Mouse (Mus musculus) heart, embryonic 10.5 days (tissue): ENCODE measurements at regions not wholly inside any gene's neighbourhood (a gene's known extent, or its start where the extent isn't known, plus 50 kb on each side); places are given as distances from the start of the nearest gene placed in this dataset.
"Not testable (repeated sequence)": the region's sequence is repeated elsewhere in the genome, so short reads cannot be mapped to it uniquely, and the experiment has no call there.

ENCODE experiments used
- DNase-seq: peaks from one replicate; pipeline ENCODE4 v3.0.0-alpha.2; 2017; ENCODE audit warnings: low spot score
- H3K27ac ChIP-seq: fragments of 300-500 bp; sonication (generic); 2 replicates; pipeline ENCODE4 v1.5.1; 2016; ENCODE audit warnings: mild to moderate bottlenecking
- H3K27me3 ChIP-seq: fragments of 300-500 bp; sonication (generic); 2 replicates; pipeline ENCODE4 v1.6.1; 2016; ENCODE audit warnings: mild to moderate bottlenecking; ENCODE audit not compliant: poor library complexity, insufficient read depth, severe bottlenecking
- H3K36me3 ChIP-seq: fragments of 300-500 bp; sonication (generic); 2 replicates; pipeline ENCODE4 v1.6.1; 2016; ENCODE audit warnings: mild to moderate bottlenecking, moderate library complexity
- H3K4me1 ChIP-seq: fragments of 300-500 bp; sonication (generic); 2 replicates; pipeline ENCODE4 v1.6.1; 2016; ENCODE audit warnings: mild to moderate bottlenecking
- H3K4me3 ChIP-seq: fragments of 300-500 bp; sonication (generic); 2 replicates; pipeline ENCODE4 v1.5.1; 2016; ENCODE audit warnings: mild to moderate bottlenecking, moderate library complexity
- H3K9me3 ChIP-seq: fragments of 300-500 bp; sonication (generic); 2 replicates; pipeline ENCODE4 v1.6.1; 2016; ENCODE audit warnings: mild to moderate bottlenecking, moderate library complexity
- WGBS: fragments of 180-500 bp; shearing (Covaris S2); methylation state at CpG from one replicate; pipeline ENCODE4 v1.1.7; 2016; 5-methylcytosine and 5-hydroxymethylcytosine counted together

DNA sequence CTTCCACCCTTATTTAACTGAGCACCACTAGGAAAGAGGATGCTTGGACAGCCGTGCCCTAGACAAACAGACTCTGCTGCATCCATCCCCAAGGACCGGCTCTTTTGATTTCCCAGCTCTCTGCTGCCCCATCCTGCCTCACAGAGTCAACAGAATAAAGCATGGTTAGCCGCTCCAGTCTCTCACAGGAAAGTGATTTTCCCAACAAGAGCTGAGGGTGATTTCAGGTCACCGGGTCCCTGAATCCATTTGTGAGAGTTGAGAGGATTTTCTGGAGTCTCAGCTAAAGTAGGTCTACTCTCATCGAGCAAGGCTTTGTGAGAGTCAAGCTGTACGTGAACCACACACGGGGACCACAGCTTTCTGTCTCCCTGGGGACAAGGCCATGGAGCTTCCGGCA is 95.6 kb upstream of the A430005L14Rik start:
- no peak for DNase-seq
- no peaks in the 10 kb centered on the region for H3K4me1 ChIP-seq
- no peak overlapping the region for H3K27ac ChIP-seq
- no peak overlapping the region for H3K4me3 ChIP-seq
- 64% methylated on average over 8 of the region's 8 CpGs for WGBS
- H3K9me3 ChIP-seq, result no peaks in the 10 kb centered on the region
- no peaks in the 10 kb centered on the region for H3K36me3 ChIP-seq
- peaks cover 14% of the 10 kb centered on the region; the same call in 1 of the 2 replicates for H3K27me3 ChIP-seq

DNA sequence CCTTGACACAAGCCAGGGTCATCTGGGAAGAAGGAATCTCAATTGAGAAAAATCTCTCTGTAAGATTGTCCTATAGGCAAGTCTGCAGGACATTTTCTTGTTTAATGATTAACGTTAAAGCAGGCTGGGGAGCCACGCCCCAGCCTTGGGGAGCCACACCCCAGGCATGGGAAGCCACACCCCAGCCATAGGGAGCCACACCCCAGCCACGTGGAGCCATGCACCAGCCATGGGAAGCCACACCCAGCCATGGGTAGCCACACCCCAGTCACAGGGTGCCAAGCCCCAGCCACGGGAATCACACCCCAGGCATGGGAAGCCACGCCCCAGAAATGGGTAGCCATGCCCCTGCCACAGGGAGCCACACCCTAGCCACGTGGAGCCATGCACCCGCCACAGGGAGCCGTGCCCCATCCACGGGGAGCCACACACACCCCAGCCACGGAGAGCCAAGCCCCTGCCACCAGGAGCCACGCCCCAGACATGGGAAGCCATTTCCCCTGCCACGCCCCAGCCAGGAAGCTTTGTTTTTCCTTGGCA is 94.8 kb upstream of the A430005L14Rik start:
- DNase-seq, result no peak
- no peak overlapping the region for H3K4me3 ChIP-seq
- WGBS, result 72% methylated on average over 12 of the region's 12 CpGs

DNA sequence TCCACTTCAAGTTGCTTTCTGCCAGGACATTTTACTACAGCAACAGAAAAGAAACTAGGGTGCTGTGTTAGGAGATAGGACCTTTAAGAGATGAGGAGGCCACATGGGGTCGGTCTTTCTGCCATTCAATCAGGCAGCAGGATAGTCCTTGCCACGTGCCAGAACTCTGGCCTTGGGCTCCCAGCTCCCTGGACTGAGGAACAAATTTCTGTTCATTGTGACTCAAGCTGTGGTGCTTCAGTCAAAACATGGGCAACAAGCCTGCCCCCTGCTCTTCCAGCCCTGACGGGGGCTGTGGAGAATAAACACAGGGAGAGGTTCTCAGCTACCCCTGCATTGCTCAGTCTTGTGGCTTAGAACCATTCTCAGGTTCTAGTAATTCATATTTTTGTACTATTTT is 84.7 kb upstream of the A430005L14Rik start:
- 69% methylated on average over 3 of the region's 3 CpGs for WGBS

More for the DNA sequence above, 94.8 kb upstream of the A430005L14Rik start:
- Histone ChIP-seq H3K4me1 (no peaks in the 10 kb centered on the region), H3K27ac (no peak overlapping the region), H3K27me3 (peaks cover 14% of the 10 kb centered on the region; the same call in 1 of the 2 replicates), H3K36me3 (no peaks in the 10 kb centered on the region), H3K9me3 (no peaks in the 10 kb centered on the region)

DNA sequence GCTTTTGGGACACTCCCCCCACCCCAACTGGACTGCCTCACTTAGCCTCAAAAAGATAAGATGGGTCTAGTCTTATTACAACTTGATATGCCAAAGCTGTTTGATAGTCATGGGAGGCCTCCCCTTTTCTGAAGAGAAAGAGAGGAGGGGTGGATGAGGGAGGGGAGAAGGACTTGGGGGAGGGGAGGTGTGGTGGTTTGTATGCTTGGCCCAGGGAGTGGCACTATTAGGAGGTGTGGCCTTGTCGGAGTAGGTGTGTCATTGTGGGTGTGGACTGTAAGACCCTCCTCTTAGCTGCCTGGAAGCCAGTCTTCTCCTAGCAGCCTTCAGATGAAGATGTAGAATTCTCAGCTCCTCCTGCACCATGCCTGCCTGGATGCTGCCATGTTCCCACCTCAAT is 82.0 kb upstream of the A430005L14Rik start:
- WGBS, result 75% methylated on average over 1 of the region's 1 CpGs

More for the DNA sequence above, 84.7 kb upstream of the A430005L14Rik start:
- no peaks in the 10 kb centered on the region for H3K4me1 ChIP-seq
- no peak for DNase-seq
- no peak overlapping the region for H3K27ac ChIP-seq
- H3K9me3 ChIP-seq, result 0 out of 2 replicates have a peak, but pooled peaks cover 3% of the 10 kb centered on the region
- no peak overlapping the region for H3K4me3 ChIP-seq
- H3K36me3 ChIP-seq, result no peaks in the 10 kb centered on the region
- no peaks in the 10 kb centered on the region for H3K27me3 ChIP-seq

DNA sequence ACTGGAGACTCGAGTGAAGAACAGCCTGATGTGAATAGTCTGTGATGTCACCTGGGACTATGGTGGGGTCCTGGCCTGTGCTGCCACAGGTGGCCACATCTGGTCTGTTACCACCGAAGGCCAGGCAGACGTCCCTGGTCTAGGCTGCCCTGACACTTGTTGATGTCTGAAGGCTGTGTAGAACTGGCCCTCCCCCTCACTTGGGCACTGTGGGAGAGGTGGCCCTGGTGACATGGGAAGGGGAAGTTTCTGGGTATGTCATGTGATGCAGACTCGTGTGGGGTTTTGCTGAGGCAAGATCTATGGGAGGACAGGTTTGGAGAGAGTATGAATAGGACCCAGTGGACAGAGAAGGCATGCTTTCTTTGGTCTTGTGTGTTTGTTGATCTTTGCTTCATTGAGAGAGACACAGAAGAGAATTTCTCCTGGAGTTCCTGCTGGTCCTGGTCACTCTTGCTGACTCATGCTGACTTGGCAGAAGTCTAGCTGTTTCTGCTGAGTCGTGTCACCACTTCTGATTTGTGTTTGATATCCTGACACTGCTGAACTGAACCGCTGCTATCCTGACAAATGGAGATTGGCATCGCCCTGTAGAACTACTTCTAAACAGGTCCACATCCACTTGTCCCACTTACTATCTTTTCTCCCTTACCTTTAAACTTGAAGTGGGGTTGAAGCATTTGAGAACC is 79.9 kb upstream of the A430005L14Rik start:
- 67% methylated on average over 7 of the region's 7 CpGs for WGBS
- Histone ChIP-seq H3K27me3 (no peaks in the 10 kb centered on the region), H3K4me1 (no peaks in the 10 kb centered on the region), H3K27ac (no peak overlapping the region), H3K9me3 (no peaks in the 10 kb centered on the region), H3K4me3 (no peak overlapping the region), H3K36me3 (no peaks in the 10 kb centered on the region)
- no peak for DNase-seq

More for the DNA sequence above, 82.0 kb upstream of the A430005L14Rik start:
- H3K9me3 ChIP-seq, DNase-seq, H3K27me3 ChIP-seq, H3K4me3 ChIP-seq, H3K36me3 ChIP-seq, H3K27ac ChIP-seq, H3K4me1 ChIP-seq: not testable (repeated sequence)

DNA sequence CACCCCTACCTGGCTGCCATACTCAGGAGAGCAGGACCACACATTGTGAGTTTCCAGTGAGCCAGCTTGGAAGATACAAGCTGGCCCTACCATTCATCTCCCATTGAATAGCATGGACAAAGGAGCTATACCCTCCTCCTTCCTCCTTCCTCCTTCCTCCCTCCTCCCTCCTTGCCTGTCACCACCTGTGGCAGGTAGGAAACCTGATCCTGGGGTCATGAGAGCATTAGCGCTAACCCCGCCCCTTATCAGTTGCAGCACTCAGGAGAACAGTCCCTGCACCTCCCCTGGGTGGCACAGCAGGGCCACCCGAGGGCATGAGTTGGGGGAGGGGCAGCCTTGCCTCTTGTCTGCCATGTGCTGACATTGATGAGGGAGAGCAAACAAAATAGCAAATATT is 74.0 kb upstream of the A430005L14Rik start:
- no peak for DNase-seq
- H3K4me1 ChIP-seq, result no peaks in the 10 kb centered on the region
- H3K36me3 ChIP-seq, result no peaks in the 10 kb centered on the region
- no peak overlapping the region for H3K4me3 ChIP-seq
- no peaks in the 10 kb centered on the region for H3K27me3 ChIP-seq
- no peaks in the 10 kb centered on the region for H3K9me3 ChIP-seq
- no peak overlapping the region for H3K27ac ChIP-seq
- WGBS, result 16% methylated on average over 3 of the region's 3 CpGs

DNA sequence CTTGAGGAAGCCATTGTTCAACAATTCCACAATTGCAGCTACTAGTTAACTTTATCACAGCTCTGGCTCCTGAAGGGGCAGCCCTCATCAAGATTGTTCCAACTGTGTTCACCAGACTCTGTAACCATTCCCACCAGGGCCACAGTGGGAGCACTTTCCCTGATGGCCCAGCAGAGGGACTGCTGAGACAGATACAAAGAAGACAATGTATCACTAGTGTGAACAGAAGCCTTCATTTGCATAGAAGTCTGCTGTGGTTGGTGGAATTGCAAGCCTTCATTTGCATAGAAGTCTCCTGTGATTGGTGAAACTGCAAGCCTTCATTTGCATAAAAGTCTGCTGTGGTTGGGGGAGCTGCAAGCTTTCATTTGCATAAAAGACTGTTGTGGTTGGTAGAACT is 73.0 kb upstream of the A430005L14Rik start:
- no peak overlapping the region for H3K27ac ChIP-seq
- no peak for DNase-seq
- H3K4me3 ChIP-seq, result no peak overlapping the region

DNA sequence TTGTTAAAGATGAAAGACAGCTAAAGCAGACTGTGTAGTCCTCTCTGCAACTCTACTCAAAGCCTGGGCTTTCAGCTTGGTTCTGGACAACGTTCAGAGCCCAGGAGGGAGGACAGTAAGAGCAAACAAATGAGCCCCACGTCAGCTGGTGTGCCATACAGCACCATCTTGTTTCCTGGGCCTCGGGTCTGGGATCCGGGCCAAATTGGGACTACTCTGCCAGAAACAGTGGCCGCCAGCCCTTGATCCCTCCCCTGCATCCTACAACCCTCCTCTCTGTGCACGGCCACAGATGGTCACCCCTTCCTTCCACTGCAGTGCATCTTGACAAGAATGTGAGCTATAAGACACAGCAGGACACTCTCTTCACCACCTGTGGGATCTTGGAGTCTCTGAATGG is 71.2 kb upstream of the A430005L14Rik start:
- H3K4me3 ChIP-seq, result no peak overlapping the region
- no peaks in the 10 kb centered on the region for H3K36me3 ChIP-seq
- H3K27ac ChIP-seq, result no peak overlapping the region
- no peak for DNase-seq
- no peaks in the 10 kb centered on the region for H3K4me1 ChIP-seq
- 71% methylated on average over 6 of the region's 6 CpGs for WGBS
- no peaks in the 10 kb centered on the region for H3K27me3 ChIP-seq
- no peaks in the 10 kb centered on the region for H3K9me3 ChIP-seq

More for the DNA sequence above, 73.0 kb upstream of the A430005L14Rik start:
- H3K27me3 ChIP-seq, result no peaks in the 10 kb centered on the region
- H3K9me3 ChIP-seq, result no peaks in the 10 kb centered on the region
- no peaks in the 10 kb centered on the region for H3K36me3 ChIP-seq
- no peaks in the 10 kb centered on the region for H3K4me1 ChIP-seq

DNA sequence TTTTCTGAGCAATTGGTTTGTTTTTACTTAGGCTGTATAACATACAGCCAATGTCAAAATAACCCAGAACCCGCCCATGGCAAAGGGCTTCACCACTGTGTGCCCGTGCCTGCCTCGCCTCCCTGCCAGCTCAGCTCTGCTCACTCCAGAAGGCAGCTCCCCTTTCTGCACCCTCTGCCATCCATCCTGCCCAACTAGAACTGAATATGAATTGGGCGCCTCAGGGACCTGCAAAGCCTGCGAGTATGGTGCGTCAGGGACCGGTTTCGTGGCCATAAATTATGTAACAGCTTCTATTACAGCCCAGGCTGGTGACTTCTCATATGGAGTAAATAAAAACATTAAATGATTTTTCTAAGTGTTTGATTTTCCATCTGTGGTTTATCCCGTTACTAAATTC is 66.9 kb upstream of the A430005L14Rik start:
- no peaks in the 10 kb centered on the region for H3K36me3 ChIP-seq
- WGBS, result 87% methylated on average over 9 of the region's 9 CpGs
- no peak overlapping the region for H3K4me3 ChIP-seq
- no peak for DNase-seq
- H3K4me1 ChIP-seq, result no peaks in the 10 kb centered on the region
- no peaks in the 10 kb centered on the region for H3K9me3 ChIP-seq
- 0 out of 2 replicates have a peak, but pooled peaks cover 4% of the 10 kb centered on the region for H3K27me3 ChIP-seq
- no peak overlapping the region for H3K27ac ChIP-seq

DNA sequence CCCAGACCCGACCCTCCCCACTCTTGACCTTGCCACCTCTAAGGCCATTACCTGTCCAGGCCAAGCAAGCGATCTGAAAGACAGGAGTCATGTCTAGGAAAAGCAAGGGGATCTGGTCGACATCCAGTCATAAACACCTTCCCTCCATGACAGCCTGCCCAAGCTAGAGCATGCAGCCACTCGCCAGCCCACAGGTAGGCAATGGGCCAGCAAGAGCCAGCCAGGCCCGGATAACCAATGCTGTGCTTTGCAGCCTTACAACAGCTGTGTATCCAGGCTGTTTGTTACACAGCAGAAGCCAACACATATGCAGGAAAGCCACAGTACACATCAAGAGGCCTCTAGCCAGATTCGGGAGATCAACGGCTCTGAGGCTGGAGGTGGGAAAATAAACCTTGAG is 57.3 kb upstream of the A430005L14Rik start:
- Histone ChIP-seq H3K27me3 (no peaks in the 10 kb centered on the region), H3K36me3 (no peaks in the 10 kb centered on the region), H3K9me3 (peaks cover 3% of the 10 kb centered on the region; the same call in 1 of the 2 replicates), H3K27ac (no peak overlapping the region), H3K4me1 (no peaks in the 10 kb centered on the region), H3K4me3 (no peak overlapping the region)
- WGBS, result 63% methylated on average over 7 of the region's 7 CpGs
- no peak for DNase-seq

DNA sequence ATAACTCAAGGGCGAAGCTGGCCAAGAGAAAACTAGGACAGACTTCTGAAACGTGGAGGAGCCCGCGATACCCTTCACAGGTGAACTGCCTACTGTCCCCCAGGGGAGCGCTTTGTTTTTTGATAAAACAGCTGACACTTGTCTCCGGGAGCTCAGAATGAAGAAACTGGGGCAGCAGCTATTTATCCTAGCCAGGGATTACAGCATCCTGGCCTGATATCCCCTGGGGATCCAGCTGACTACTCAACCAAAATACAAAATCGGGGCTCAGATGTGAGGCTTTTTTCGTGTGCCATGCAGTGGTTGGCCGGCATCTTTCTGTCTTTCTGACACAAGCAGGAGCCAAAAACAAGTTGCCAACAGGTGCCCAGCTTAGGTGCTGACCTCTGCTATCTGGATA is 52.0 kb upstream of the A430005L14Rik start:
- WGBS, result 74% methylated on average over 9 of the region's 9 CpGs

DNA sequence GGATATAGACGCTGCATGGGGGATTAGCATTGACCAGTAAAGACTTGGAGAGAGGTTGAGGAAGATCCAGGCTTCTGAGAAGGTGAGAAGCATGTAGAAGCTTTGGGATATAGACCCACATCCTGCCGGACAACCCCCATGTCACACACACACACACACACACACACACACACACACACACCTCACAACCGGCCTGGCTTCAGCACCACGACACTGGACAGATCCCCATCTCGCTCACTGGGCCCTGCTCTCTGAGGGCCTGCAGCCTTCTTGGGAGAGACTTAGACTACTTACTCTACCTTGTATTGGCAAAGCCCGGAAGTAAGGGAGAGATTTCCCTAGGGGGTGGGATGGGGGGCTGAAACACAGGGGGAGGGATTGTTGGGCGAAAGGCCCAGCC is 51.5 kb upstream of the A430005L14Rik start:
- no peak for DNase-seq
- WGBS, result 36% methylated on average over 7 of the region's 7 CpGs
- Histone ChIP-seq H3K36me3 (no peaks in the 10 kb centered on the region), H3K9me3 (no peaks in the 10 kb centered on the region), H3K27ac (no peak overlapping the region), H3K4me1 (no peaks in the 10 kb centered on the region), H3K27me3 (no peaks in the 10 kb centered on the region), H3K4me3 (no peak overlapping the region)

More for the DNA sequence above, 52.0 kb upstream of the A430005L14Rik start:
- Histone ChIP-seq H3K4me1 (no peaks in the 10 kb centered on the region), H3K4me3 (no peak overlapping the region), H3K9me3 (peaks cover 3% of the 10 kb centered on the region; the same call in 1 of the 2 replicates), H3K27me3 (no peaks in the 10 kb centered on the region), H3K36me3 (no peaks in the 10 kb centered on the region), H3K27ac (no peak overlapping the region)
- DNase-seq, result no peak
